Mouse (Mus musculus) midbrain, embryonic 14.5 days (tissue): Measurements from ENCODE around the gene Hsdl1. TPM values are rescaled to one million over a fixed set of nuclear protein-coding genes. Genes with fewer than 3 reads are reported as not detected.

Experiments used
- ATAC-seq: fragments of 200-750 bp; cut with Nextera tagmentation; 2 replicates; pipeline ENCODE4 v1.8.0; 2017; ENCODE audit warnings: moderate number of reproducible peaks, moderate library complexity; ENCODE audit not compliant: low FRiP score, low TSS enrichment
- DNase-seq: peaks from one replicate; pipeline ENCODE4 v3.0.0-alpha.2; 2015
- H3K27ac ChIP-seq: fragments of 300-500 bp; sonication (generic); replicated peaks from 2 replicates; pipeline ENCODE4 v1.5.1; 2014; ENCODE audit warnings: mild to moderate bottlenecking, low read depth, low read length, moderate library complexity
- H3K27me3 ChIP-seq: fragments of 300-500 bp; sonication (generic); 2 replicates; pipeline ENCODE4 v1.6.1; 2014; ENCODE audit warnings: low read length, control low read depth, mixed read lengths; ENCODE audit not compliant: control insufficient read depth, insufficient read depth
- H3K36me3 ChIP-seq: fragments of 300-500 bp; sonication (generic); 2 replicates; pipeline ENCODE4 v1.6.1; 2014; ENCODE audit warnings: low read length, control low read depth; ENCODE audit not compliant: control insufficient read depth, insufficient read depth
- H3K4me1 ChIP-seq: fragments of 300-500 bp; sonication (generic); 2 replicates; pipeline ENCODE4 v1.6.1; 2014; ENCODE audit warnings: mild to moderate bottlenecking, antibody characterized with exemption, low read length, control low read depth; ENCODE audit not compliant: control insufficient read depth, insufficient read depth
- H3K4me2 ChIP-seq: fragments of 300-500 bp; sonication (generic); 2 replicates; pipeline ENCODE4 v1.6.1; 2014; ENCODE audit warnings: mild to moderate bottlenecking, low read length, moderate library complexity
- H3K4me3 ChIP-seq: fragments of 300-500 bp; sonication (generic); replicated peaks from 2 replicates; pipeline ENCODE4 v1.5.1; 2014; ENCODE audit warnings: low read depth, low read length
- H3K9ac ChIP-seq: fragments of 300-500 bp; sonication (generic); replicated peaks from 2 replicates; pipeline ENCODE4 v1.6.1; 2014; ENCODE audit warnings: mild to moderate bottlenecking, low read length, moderate library complexity
- H3K9me3 ChIP-seq: fragments of 300-500 bp; sonication (generic); 2 replicates; pipeline ENCODE4 v1.6.1; 2016; ENCODE audit warnings: low read length, control low read depth, mixed read lengths; ENCODE audit not compliant: control insufficient read depth
- WGBS: fragments of 180-500 bp; shearing (Covaris S2); extraction: QIAGEN DNeasy Blood & Tissue Kit; methylation state at CpG from one replicate; pipeline ENCODE4 v1.1.7; 2014; 5-methylcytosine and 5-hydroxymethylcytosine counted together
- polyA plus RNA-seq: library from polyadenylated mRNA; unstranded; fragments of >200 nt; fragmentation: Nextera tagmentation; extraction: Ambion mirVana; gene quantifications from 2 replicates; pipeline ENCODE4 v1.2.1, GENCODE M21; 2014

Gene Hsdl1
- polyA plus RNA-seq, 1 experiment from 2014 or later, result 204 TPM

DNA sequence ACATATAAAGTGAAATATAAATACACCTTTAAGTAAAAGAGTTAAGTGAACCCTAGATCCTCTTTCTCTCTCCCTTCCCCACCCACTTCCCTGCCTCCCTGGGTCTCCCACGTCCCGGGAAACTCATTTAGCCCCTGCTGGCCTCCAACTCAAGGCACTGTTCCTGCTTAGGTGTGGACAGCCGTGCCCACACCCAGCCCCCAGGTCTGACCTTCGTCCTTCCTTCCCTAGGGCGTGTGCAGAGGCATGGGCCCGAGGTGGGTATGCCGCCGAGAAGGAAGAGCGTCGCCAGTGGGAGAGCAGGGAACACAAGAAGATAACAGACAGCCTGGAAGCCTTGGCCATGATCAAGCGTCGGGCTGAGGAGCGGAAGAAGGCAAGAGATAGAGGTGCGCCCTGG is 15.4 kb upstream of the Hsdl1 start:
- DNase-seq, result no peak
- Histone ChIP-seq H3K36me3 (no peaks in the 10 kb centered on the region), H3K27me3 (no peaks in the 10 kb centered on the region), H3K27ac (no peak overlapping the region), H3K9me3 (no peaks in the 10 kb centered on the region), H3K4me2 (no peak overlapping the region), H3K4me3 (no peak overlapping the region), H3K9ac (no peak overlapping the region), H3K4me1 (no peaks in the 10 kb centered on the region)
- WGBS, result 87% methylated on average over 14 of the region's 14 CpGs
- no peak for ATAC-seq

DNA sequence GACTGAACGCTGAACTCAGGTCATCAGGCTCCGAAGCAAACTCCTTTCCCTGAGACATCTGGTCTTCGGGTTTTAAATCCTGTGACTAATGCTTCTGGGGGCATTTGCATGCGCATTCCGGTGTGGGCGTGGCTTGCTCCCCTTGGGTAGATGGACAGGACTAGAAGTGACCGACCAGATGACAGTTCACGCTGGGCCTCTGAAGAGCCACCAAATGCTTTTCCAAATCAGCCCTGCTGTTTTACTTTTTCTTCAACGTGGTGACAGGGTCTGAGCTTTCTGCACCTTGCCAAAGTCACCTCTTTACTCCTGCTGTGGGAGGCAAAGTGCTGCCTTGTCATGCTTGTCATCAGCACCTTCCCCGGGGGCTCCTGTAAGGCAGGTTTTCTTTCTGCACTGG is 13.9 kb upstream of the Hsdl1 start:
- Histone ChIP-seq H3K9ac (no peak overlapping the region), H3K4me3 (no peak overlapping the region), H3K9me3 (no peaks in the 10 kb centered on the region), H3K27ac (no peak overlapping the region), H3K27me3 (no peaks in the 10 kb centered on the region), H3K4me1 (no peaks in the 10 kb centered on the region), H3K4me2 (no peak overlapping the region), H3K36me3 (no peaks in the 10 kb centered on the region)
- ATAC-seq, result no peak
- 15% methylated on average over 10 of the region's 10 CpGs for WGBS
- peak; percentile 25 for DNase-seq

DNA sequence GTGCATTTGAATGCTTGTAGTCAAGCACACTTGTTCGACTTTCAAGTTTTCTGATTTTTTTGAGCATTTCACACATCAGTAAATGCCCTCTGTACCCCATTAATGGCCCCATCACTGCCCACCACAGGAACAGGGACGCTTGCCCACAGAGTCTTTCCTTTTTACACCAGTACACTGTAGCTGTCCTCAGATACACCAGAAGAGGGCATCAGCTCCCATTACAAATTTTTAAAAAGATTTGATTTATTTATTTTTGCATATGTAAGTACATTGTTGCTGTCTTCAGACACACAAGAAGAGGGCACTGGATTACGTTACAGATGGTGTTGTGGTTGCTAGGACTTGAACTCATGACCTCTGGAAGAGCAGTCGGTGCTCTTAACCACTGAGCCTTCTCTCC is 13.3 kb upstream of the Hsdl1 start:
- WGBS, result 67% methylated on average over 4 of the region's 4 CpGs
- no peaks in the 10 kb centered on the region for H3K27me3 ChIP-seq
- no peaks in the 10 kb centered on the region for H3K36me3 ChIP-seq
- no peaks in the 10 kb centered on the region for H3K9me3 ChIP-seq
- H3K9ac ChIP-seq, result no peak overlapping the region
- DNase-seq, result no peak
- no peak for ATAC-seq
- H3K4me1 ChIP-seq, result no peaks in the 10 kb centered on the region
- H3K27ac ChIP-seq, result no peak overlapping the region
- H3K4me2 ChIP-seq, result no peak overlapping the region
- H3K4me3 ChIP-seq, result no peak overlapping the region

DNA sequence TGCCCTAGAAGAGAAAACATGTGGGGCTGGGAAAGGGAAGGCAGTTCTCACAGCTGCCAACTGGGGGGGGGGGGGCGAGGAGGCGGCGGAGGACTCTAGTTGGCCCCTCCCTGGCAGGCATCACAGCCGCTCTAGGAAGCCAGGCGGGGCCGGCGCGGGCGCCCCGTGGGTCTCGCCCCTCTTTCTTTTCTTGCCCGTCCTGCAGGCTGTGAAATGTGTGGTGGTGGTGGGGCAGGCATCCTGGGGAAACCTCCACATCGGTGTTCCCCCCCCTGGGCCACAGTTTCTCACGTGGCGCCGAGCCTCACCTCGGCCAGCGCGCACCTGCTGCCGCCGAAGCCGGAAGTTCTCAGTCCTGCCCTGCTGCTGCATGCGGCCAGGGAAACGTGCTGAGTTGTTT is 10.9 kb upstream of the Hsdl1 start:
- Histone ChIP-seq H3K36me3 (no peaks in the 10 kb centered on the region), H3K27me3 (no peaks in the 10 kb centered on the region), H3K9me3 (no peaks in the 10 kb centered on the region), H3K27ac (no peak overlapping the region), H3K9ac (0 out of 2 replicates have a peak overlapping the region, but pooled peaks have one; percentile 23), H3K4me2 (peak overlapping the region; percentile 50), H3K4me1 (no peaks in the 10 kb centered on the region), H3K4me3 (peak overlapping the region; percentile 22)
- ATAC-seq (no peak), DNase-seq (no peak)
- 18% methylated on average over 24 of the region's 24 CpGs for WGBS

GRCm38 (mm10) chr8:119580441-119581161 is 5.6 kb upstream of the Hsdl1 start:
- 0 out of 2 replicates have a peak, but pooled peaks cover 8% of the 10 kb centered on the region for H3K27me3 ChIP-seq
- H3K9me3 ChIP-seq, result no peaks in the 10 kb centered on the region
- H3K27ac ChIP-seq, result no peak overlapping the region
- ATAC-seq, result no peak
- no peaks in the 10 kb centered on the region for H3K36me3 ChIP-seq
- no peaks in the 10 kb centered on the region for H3K4me1 ChIP-seq
- 87% methylated on average over 5 of the region's 5 CpGs for WGBS
- H3K4me2 ChIP-seq, result no peak overlapping the region
- no peak overlapping the region for H3K4me3 ChIP-seq
- H3K9ac ChIP-seq, result no peak overlapping the region
- DNase-seq, result no peak

GRCm38 (mm10) chr8:119579096-119579495 is 4.1 kb upstream of the Hsdl1 start:
- 43% methylated on average over 13 of the region's 13 CpGs for WGBS
- DNase-seq (no peak), ATAC-seq (no peak)
- H3K36me3 ChIP-seq, result no peaks in the 10 kb centered on the region
- H3K27ac ChIP-seq, result no peak overlapping the region
- no peaks in the 10 kb centered on the region for H3K9me3 ChIP-seq
- H3K4me3 ChIP-seq, result no peak overlapping the region
- H3K4me1 ChIP-seq, result peaks cover under 1% of the 10 kb centered on the region
- 0 out of 2 replicates have a peak, but pooled peaks cover 8% of the 10 kb centered on the region for H3K27me3 ChIP-seq
- H3K9ac ChIP-seq, result no peak overlapping the region
- H3K4me2 ChIP-seq, result no peak overlapping the region

DNA sequence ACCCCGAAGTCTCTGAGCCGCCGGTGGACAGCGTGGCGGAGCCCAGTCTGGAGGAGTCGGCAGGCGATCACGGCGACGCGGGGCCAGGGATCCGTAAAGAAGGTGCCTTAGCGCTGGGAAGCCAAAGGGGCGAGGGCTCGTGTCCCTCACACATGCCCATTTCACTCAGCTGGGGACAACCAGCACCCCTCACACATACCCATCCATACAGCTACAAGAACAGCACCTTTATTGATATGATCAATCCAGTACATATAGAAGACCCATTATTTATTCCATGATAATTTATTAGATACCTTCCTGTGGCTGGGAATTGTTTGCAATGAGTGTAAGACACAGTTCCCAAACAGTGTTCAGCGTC is 363 bp upstream of the Hsdl1 start:
- Histone ChIP-seq H3K4me3 (peak overlapping the region; percentile 86), H3K27ac (no peak overlapping the region; the same call in 1 of the 2 replicates), H3K27me3 (0 out of 2 replicates have a peak, but pooled peaks cover 8% of the 10 kb centered on the region), H3K9ac (peak overlapping the region; percentile 75), H3K9me3 (no peaks in the 10 kb centered on the region), H3K4me2 (peak overlapping the region; percentile 75), H3K36me3 (0 out of 2 replicates have a peak, but pooled peaks cover 4% of the 10 kb centered on the region), H3K4me1 (peaks cover 11% of the 10 kb centered on the region)
- DNase-seq (no peak), ATAC-seq (no peak)
- 3% methylated on average over 16 of the region's 16 CpGs for WGBS

- DNase-seq (no peak), ATAC-seq (no peak)
- Histone ChIP-seq H3K27ac (no peak overlapping the region), H3K9ac (no peak overlapping the region), H3K9me3 (no peaks in the 10 kb centered on the region), H3K4me2 (no peak overlapping the region), H3K27me3 (0 out of 2 replicates have a peak, but pooled peaks cover 8% of the 10 kb centered on the region), H3K4me1 (peaks cover 11% of the 10 kb centered on the region), H3K4me3 (no peak overlapping the region), H3K36me3 (peaks cover 9% of the 10 kb centered on the region; the same call in 1 of the 2 replicates)
- whole genome bisulfite sequencing, result 95% methylated on average over 4 of the region's 4 CpGs
Measured at GRCm38 (mm10) chr8:119572411-119572810, 2.6 kb downstream of the Hsdl1 start.

DNA sequence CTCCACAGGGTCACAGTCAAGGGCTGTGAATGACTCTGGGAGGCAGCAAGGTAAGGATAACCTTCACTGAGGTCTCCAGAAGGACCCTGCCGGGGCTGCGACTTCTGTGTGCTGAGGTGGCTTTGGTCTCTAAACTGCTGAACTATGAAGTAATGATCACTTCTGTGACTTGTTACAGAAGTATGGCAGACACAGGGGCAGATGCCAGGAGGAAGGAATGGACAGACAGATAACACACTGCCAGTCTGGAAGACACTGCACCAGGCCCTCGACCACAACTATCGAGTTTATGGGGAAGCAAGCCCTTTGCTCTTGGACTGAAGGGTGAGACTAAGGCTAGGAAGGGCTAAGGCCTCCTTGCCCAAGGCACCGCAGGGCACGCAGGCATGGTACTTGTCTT is 3.8 kb downstream of the Hsdl1 start:
- Histone ChIP-seq H3K4me1 (peaks cover 11% of the 10 kb centered on the region), H3K27ac (no peak overlapping the region), H3K27me3 (0 out of 2 replicates have a peak, but pooled peaks cover 1% of the 10 kb centered on the region), H3K9me3 (no peaks in the 10 kb centered on the region), H3K36me3 (peaks cover 17% of the 10 kb centered on the region), H3K4me3 (no peak overlapping the region), H3K9ac (no peak overlapping the region), H3K4me2 (no peak overlapping the region)
- DNase-seq (no peak), ATAC-seq (no peak)
- 86% methylated on average over 6 of the region's 6 CpGs for WGBS
